Mouse (Mus musculus): ENCODE data around the gene Cyp4v3. TPM values are rescaled to one million over a fixed set of nuclear protein-coding genes. Genes with fewer than 3 reads are reported as not detected.
"Not testable (repeated sequence)": the region's sequence is repeated elsewhere in the genome, so short reads cannot be mapped to it uniquely, and the experiment has no call there.

Gene Cyp4v3
- polyA plus RNA-seq, 1 experiment from 2014 or later, result 0.60 TPM

- ATAC-seq (replicated peaks; ENCODE audit: insufficient number of reproducible peaks, insufficient read depth, low FRiP score, low read depth), result no peak
- H3K36me3 ChIP-seq, result no peaks in the 10 kb centered on the region
- no peaks in the 10 kb centered on the region for H3K27me3 ChIP-seq
- no peak overlapping the region for H3K4me2 ChIP-seq
- no peak overlapping the region for H3K27ac ChIP-seq
- H3K4me1 ChIP-seq (replicated peaks), result no peaks in the 10 kb centered on the region
- H3K4me3 ChIP-seq, result no peak overlapping the region
- H3K9me3 ChIP-seq (replicated peaks), result no peaks in the 10 kb centered on the region
- 87% methylated on average over 6 of the region's 6 CpGs for WGBS
- no peak overlapping the region for H3K9ac ChIP-seq
Observed at GRCm38 (mm10) chr8:45355809-45356208, 22.8 kb upstream of the Cyp4v3 start.

- H3K4me1 ChIP-seq (replicated peaks), result no peaks in the 10 kb centered on the region
- no peak overlapping the region for H3K27ac ChIP-seq
- H3K27me3 ChIP-seq, result no peaks in the 10 kb centered on the region
- peak; percentile 60; the same call in 1 of the 2 replicates for ATAC-seq (replicated peaks; ENCODE audit: insufficient number of reproducible peaks, insufficient read depth, low FRiP score, low read depth)
- H3K9me3 ChIP-seq (replicated peaks), result no peaks in the 10 kb centered on the region
- H3K4me3 ChIP-seq, result no peak overlapping the region
- no peaks in the 10 kb centered on the region for H3K36me3 ChIP-seq
- WGBS, result 15% methylated on average over 6 of the region's 6 CpGs
- H3K4me2 ChIP-seq, result no peak overlapping the region
- H3K9ac ChIP-seq, result no peak overlapping the region
Observed at GRCm38 (mm10) chr8:45345031-45345430, 12.0 kb upstream of the Cyp4v3 start.

GRCm38 (mm10) chr8:45344298-45344697, 11.3 kb upstream of the Cyp4v3 start:
- Histone ChIP-seq H3K27me3 (no peaks in the 10 kb centered on the region), H3K27ac (no peak overlapping the region), H3K9ac (no peak overlapping the region), H3K4me1 (replicated peaks) (no peaks in the 10 kb centered on the region), H3K4me2 (no peak overlapping the region), H3K36me3 (no peaks in the 10 kb centered on the region), H3K9me3 (replicated peaks) (no peaks in the 10 kb centered on the region), H3K4me3 (no peak overlapping the region)
- 82% methylated on average over 8 of the region's 8 CpGs for WGBS
- ATAC-seq (replicated peaks; ENCODE audit: insufficient number of reproducible peaks, insufficient read depth, low FRiP score, low read depth), result no peak

- Histone ChIP-seq H3K4me2 (no peak overlapping the region), H3K9me3 (replicated peaks) (no peaks in the 10 kb centered on the region), H3K27ac (no peak overlapping the region), H3K36me3 (no peaks in the 10 kb centered on the region), H3K4me1 (replicated peaks) (no peaks in the 10 kb centered on the region), H3K27me3 (no peaks in the 10 kb centered on the region), H3K9ac (no peak overlapping the region), H3K4me3 (no peak overlapping the region)
- no peak for ATAC-seq (replicated peaks; ENCODE audit: insufficient number of reproducible peaks, insufficient read depth, low FRiP score, low read depth)
- 88% methylated on average over 12 of the region's 12 CpGs for WGBS
Observed at GRCm38 (mm10) chr8:45341630-45342628, 8.9 kb upstream of the Cyp4v3 start.

GRCm38 (mm10) chr8:45333493-45333892, 477 bp upstream of the Cyp4v3 start:
- Histone ChIP-seq H3K4me2 (peak overlapping the region; percentile 97), H3K9ac (peak overlapping the region; percentile 69), H3K36me3 (no peaks in the 10 kb centered on the region), H3K4me1 (replicated peaks) (peaks cover 7% of the 10 kb centered on the region; the same call in 1 of the 2 replicates), H3K27ac (no peak overlapping the region), H3K27me3 (no peaks in the 10 kb centered on the region; the same call in 1 of the 2 replicates), H3K9me3 (replicated peaks) (no peaks in the 10 kb centered on the region), H3K4me3 (peak overlapping the region; percentile 86)
- ATAC-seq (replicated peaks; ENCODE audit: insufficient number of reproducible peaks, insufficient read depth, low FRiP score, low read depth), result no peak; the same call in 1 of the 2 replicates
- 2% methylated on average over 8 of the region's 8 CpGs for WGBS

- no peaks in the 10 kb centered on the region; the same call in 1 of the 2 replicates for H3K27me3 ChIP-seq
- H3K36me3 ChIP-seq, result no peaks in the 10 kb centered on the region
- 62% methylated on average over 3 of the region's 3 CpGs for WGBS
- no peaks in the 10 kb centered on the region for H3K9me3 ChIP-seq (replicated peaks)
- H3K4me1 ChIP-seq (replicated peaks), result peaks cover 7% of the 10 kb centered on the region; the same call in 1 of the 2 replicates
- no peak overlapping the region for H3K4me2 ChIP-seq
- no peak for ATAC-seq (replicated peaks; ENCODE audit: insufficient number of reproducible peaks, insufficient read depth, low FRiP score, low read depth)
- H3K9ac ChIP-seq, result no peak overlapping the region
- no peak overlapping the region for H3K4me3 ChIP-seq
- no peak overlapping the region for H3K27ac ChIP-seq
Observed at GRCm38 (mm10) chr8:45330856-45331255, 2.2 kb downstream of the Cyp4v3 start.

GRCm38 (mm10) chr8:45329206-45329980, 3.6 kb downstream of the Cyp4v3 start:
- no peaks in the 10 kb centered on the region; the same call in 1 of the 2 replicates for H3K27me3 ChIP-seq
- ATAC-seq (replicated peaks; ENCODE audit: insufficient number of reproducible peaks, insufficient read depth, low FRiP score, low read depth), result no peak
- no peaks in the 10 kb centered on the region for H3K9me3 ChIP-seq (replicated peaks)
- no peaks in the 10 kb centered on the region for H3K36me3 ChIP-seq
- 86% methylated on average over 6 of the region's 6 CpGs for WGBS
- H3K4me1 ChIP-seq (replicated peaks), result peaks cover 7% of the 10 kb centered on the region; the same call in 1 of the 2 replicates
- H3K27ac ChIP-seq, result no peak overlapping the region
- no peak overlapping the region for H3K4me2 ChIP-seq
- H3K4me3 ChIP-seq, result no peak overlapping the region
- H3K9ac ChIP-seq, result no peak overlapping the region

GRCm38 (mm10) chr8:45327076-45327475, 5.9 kb downstream of the Cyp4v3 start:
- H3K4me3 ChIP-seq; H3K27me3 ChIP-seq; H3K27ac ChIP-seq; H3K4me1 ChIP-seq (replicated peaks); H3K9me3 ChIP-seq (replicated peaks); H3K9ac ChIP-seq; H3K36me3 ChIP-seq; H3K4me2 ChIP-seq; ATAC-seq (replicated peaks; ENCODE audit: insufficient number of reproducible peaks, insufficient read depth, low FRiP score, low read depth): not testable (repeated sequence)

GRCm38 (mm10) chr8:45324151-45324550, 8.9 kb downstream of the Cyp4v3 start:
- no peaks in the 10 kb centered on the region for H3K36me3 ChIP-seq
- no peaks in the 10 kb centered on the region for H3K9me3 ChIP-seq (replicated peaks)
- ATAC-seq (replicated peaks; ENCODE audit: insufficient number of reproducible peaks, insufficient read depth, low FRiP score, low read depth), result no peak
- WGBS, result 75% methylated on average over 4 of the region's 4 CpGs
- H3K9ac ChIP-seq, result no peak overlapping the region
- no peak overlapping the region for H3K4me2 ChIP-seq
- H3K4me1 ChIP-seq (replicated peaks), result no peaks in the 10 kb centered on the region
- H3K27ac ChIP-seq, result no peak overlapping the region
- H3K4me3 ChIP-seq, result no peak overlapping the region
- no peaks in the 10 kb centered on the region for H3K27me3 ChIP-seq

GRCm38 (mm10) chr8:45321365-45321764, 11.7 kb downstream of the Cyp4v3 start:
- Histone ChIP-seq H3K4me1 (replicated peaks) (no peaks in the 10 kb centered on the region), H3K4me3 (no peak overlapping the region), H3K4me2 (no peak overlapping the region), H3K27ac (no peak overlapping the region), H3K9me3 (replicated peaks) (no peaks in the 10 kb centered on the region), H3K36me3 (no peaks in the 10 kb centered on the region), H3K9ac (no peak overlapping the region), H3K27me3 (no peaks in the 10 kb centered on the region)
- WGBS, result 75% methylated on average over 2 of the region's 2 CpGs
- ATAC-seq (replicated peaks; ENCODE audit: insufficient number of reproducible peaks, insufficient read depth, low FRiP score, low read depth), result no peak

- Histone ChIP-seq H3K4me2 (no peak overlapping the region), H3K36me3 (no peaks in the 10 kb centered on the region), H3K9me3 (replicated peaks) (no peaks in the 10 kb centered on the region), H3K27me3 (no peaks in the 10 kb centered on the region), H3K4me1 (replicated peaks) (no peaks in the 10 kb centered on the region), H3K9ac (no peak overlapping the region), H3K27ac (no peak overlapping the region), H3K4me3 (no peak overlapping the region)
- ATAC-seq (replicated peaks; ENCODE audit: insufficient number of reproducible peaks, insufficient read depth, low FRiP score, low read depth), result no peak
- WGBS, result 33% methylated on average over 1 of the region's 1 CpGs
Observed at GRCm38 (mm10) chr8:45320930-45321329, 12.1 kb downstream of the Cyp4v3 start.

Data from heart, embryonic 15.5 days (tissue).